Mouse (Mus musculus) frontal cortex, adult 2 months (tissue): ENCODE results near the gene Edem3. TPM values are rescaled to one million over a fixed set of nuclear protein-coding genes. Genes with fewer than 3 reads are reported as not detected.
"Not testable (repeated sequence)": the region's sequence is repeated elsewhere in the genome, so short reads cannot be mapped to it uniquely, and the experiment has no call there.

ENCODE experiments used
- DNase-seq, 2 experiments: peaks; one replicate each; pipeline ENCODE4 v3.0.0; 2022; ENCODE audit warnings: low spot score in 1 of 2; ENCODE audit errors: extremely low spot score in 1 of 2
- polyA plus RNA-seq: library from polyadenylated mRNA; depleted of rRNA; stranded (reverse); fragments of >200 nt; gene quantifications from 2 replicates; pipeline ENCODE4 v1.2.3, GENCODE M21; 2012

The Edem3 gene
- polyA plus RNA-seq, 1 experiment = 20.2 TPM

DNA sequence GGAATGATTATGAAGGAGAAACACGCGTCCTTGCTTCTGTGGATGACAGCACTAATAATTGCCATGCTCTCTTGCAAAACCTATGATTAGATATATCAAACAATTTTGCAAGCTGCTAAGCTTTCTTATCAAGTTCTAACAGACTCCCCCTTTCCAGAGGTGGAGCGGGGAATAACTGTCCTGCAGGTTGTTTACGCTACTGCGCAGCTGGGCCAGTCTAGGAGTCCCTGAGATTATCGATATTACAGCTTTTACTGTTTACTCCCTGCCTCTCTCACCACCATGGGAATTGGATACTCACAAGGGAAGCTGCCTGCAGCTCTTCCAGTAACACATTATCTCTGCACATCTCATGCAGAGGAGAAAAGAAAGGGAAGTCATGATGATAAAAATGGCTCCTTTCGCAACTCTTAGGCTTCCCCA, 14.0 kb upstream of the Edem3 start:
- no peak for DNase-seq

DNA sequence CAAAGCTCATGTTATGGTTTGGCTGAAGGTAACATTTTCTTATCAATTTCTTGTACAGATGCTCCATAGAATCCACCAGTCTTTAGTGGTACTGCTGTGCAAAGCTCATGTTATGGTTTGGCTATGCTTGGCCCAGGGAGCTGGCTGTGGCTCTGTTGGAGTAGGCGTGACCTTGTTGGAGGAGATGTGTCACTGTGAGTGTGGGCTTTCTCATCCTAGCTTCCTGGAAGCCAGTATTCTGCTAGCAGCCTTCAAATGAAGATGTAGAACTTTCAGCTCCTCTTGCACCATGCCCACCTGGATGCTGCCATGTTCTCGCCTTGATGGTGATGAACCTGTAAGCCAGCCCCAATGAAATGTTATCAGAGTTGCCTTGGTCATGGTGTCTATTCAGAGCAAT, 5.3 kb upstream of the Edem3 start:
- not testable (repeated sequence) for DNase-seq

DNA sequence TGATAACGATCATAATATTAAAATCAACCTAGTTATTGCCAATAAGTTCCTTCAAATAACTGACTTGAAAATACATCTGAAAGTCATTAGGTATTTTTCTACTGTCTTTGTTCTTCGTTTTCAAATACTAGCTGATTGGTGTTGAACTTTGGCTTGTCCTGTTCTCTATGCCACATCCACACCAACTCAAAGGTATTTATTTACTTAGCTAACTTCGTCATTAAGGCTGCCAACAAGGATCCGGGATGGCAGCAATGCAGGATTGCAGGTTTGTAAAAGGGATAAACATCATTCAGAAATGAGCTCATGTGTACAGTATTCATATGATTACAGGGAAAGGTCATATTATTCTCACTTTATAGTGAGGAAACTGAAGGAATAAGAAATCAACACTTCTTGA, 2.2 kb upstream of the Edem3 start:
- DNase-seq = no peak

DNA sequence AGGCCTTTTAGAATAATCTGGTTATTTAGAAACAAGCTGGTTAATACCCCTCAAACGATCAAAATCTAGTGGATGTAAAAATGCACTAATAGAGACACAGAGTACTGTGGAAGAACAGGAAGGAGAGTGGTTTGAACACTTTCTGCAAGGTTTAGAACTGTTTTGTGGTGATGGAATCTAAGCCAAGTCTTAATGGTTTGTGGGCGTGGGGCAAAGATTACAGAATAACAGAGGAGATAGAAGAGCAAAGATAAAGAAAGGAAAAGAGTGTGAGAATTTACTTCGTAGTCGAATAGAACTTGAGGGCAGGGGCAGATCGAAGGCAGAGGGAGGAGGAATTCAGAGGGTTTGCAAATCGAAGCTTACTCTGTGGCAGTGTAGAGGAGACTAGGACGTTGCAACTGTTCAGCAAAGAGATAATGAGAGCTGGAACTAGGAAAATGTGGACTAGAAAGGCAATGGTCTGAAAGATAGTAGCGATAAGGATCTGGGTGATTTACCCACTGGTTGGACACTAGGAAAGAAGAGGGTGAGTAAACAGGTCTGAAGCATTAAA, 1.7 kb upstream of the Edem3 start:
- DNase-seq = no peak

DNA sequence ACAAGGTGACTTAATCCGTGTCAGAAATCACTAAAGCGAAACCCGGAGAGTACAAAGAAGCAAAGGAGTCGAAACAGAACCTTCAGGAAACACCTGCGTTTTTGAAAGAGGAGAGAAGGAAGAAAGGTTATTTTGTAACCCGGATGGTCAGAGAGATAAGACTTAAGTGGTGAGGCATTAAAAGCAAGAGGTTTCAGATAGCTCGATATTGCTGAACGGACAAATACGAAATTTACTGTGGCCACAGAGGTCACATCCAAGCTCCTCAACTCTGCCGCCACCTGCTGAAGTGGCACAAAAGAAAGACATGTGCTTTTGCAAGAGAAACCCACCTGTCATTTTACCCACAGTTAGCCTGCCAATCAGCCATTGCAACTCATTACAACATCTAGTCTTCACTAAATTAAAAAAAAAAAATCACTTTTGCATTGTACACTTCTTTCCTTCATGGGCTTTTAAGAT, 1.1 kb upstream of the Edem3 start:
- no peak for DNase-seq

DNA sequence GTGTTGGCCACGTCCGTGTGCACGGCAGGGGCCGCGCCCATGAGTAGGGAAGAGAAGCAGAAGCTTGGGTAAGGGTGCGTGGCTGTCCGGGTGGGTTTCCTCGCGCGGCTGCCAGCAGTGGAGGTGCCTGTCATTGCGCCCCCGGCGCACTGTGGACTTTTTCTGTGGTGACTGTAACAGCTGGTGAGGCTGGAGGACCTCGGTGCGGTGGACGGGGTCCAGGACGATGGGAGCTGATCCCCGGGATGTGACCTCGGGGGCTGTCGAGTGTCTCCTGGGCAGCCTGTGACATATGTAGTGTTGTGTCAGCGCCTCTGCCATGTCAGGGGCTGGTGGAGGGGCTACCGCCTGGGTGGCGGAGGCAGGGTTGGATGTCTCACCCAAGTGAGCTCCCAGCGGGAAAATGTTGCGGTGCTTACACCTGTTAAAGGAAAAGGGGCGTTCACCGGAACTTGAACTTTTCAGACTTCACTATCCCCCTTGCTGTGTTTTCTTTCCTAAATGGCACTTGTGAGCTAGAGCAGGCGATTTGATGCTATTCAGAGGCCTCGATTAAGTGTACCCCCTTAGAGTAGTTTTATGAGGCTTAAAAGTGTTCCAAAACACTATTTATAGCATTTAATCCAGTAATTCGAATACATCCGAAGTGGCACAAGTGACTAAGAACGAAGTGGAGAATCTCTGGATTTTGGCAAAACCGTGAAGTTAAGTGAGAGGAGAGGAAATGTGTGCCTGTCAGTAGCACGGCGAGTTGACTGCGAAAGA, 671 bp downstream of the Edem3 start:
- peak; percentile 20 to 31 for DNase-seq

DNA sequence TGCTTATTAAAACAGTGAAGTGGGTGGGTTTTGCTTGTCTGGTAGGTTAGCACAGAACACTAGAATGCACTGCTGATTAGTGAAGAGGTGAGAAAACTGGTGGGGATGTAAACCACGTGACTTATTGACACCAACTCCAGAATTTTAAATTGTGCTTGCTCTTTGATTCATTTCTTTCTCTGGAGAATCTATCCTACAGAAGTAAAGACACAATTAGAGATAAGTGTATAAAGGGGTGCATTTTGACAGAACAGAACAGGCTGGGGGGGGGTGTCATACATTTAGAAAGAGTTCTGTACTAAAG, 1.2 kb downstream of the Edem3 start:
- DNase-seq = no peak

DNA sequence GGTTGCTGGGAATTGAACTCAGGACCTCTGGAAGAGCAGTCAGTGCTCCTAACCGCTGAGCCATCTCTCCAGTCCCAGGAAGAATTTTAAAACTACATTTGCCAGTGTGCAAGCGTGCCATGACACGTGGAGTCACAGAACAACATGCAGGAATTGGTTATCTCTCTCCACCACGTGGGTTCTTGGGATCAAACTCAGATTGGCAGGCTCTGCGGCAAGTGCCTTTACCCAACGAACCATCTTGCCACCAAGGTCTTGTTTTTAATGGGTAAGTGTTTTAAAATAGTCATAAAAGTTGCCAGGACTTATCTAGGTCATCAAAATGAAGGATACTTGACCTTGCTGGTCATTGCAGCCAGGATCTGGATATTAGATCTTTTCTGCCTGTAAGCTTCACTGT, 3.1 kb downstream of the Edem3 start:
- no peak for DNase-seq

DNA sequence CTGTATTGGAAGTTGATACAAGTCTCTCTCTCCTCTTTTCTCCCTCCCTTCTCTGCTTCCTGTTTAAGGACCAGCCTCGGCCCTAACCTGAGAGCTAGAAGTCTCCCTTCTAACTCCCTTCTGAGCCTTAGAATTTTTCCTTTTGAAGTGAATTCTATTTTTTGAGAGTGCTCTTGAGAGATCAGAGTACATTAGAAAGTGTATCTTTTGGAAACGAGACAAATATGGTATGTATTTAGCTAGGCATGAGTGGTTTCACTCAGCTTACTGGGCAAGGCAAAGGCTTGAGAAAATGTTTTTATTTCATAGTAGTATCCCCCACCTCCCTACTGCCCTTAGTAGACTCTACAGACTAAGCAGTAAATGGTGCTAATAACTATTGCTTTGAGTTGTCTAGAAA, 3.8 kb downstream of the Edem3 start:
- no peak for DNase-seq

DNA sequence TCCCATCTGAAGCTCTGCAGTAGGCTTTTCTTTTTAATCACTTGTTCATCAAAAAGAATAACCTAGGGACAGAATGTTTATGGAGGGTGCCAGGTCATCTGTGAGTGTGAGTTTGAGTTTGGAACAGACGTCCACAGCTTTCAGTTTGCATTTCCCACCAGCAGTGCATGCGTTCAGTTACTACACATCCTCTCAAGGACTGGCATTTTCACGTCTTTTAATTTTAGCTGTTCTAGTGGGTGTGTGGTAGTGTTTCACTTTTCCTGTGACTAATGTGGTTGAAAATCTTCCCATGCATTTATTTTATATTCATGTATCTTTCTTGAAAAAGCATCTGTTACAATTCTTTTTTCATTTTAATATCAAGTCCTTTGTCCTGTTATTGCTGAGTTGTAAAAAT, 9.1 kb downstream of the Edem3 start:
- DNase-seq = peak in 1 of 2 experiments; percentile 55

DNA sequence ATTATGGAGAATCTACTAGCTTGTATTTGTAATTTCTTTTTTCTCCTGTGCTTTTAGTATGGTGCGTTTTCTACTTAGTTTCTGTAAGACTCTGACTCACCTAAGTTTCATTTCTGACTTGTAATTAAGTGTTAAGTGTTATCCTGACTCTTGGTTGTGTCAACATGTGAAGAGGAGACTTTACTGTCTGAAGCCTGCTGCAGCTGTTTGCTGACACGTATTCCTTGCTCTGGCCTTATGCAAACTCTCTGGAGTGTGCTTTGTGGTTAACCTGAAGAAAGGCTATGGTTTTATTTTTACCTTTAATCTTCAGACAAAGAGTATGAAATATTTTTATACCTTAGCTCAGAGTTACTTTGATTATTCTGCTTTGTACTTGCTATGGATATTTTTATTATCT, 11.0 kb downstream of the Edem3 start:
- no peak for DNase-seq

DNA sequence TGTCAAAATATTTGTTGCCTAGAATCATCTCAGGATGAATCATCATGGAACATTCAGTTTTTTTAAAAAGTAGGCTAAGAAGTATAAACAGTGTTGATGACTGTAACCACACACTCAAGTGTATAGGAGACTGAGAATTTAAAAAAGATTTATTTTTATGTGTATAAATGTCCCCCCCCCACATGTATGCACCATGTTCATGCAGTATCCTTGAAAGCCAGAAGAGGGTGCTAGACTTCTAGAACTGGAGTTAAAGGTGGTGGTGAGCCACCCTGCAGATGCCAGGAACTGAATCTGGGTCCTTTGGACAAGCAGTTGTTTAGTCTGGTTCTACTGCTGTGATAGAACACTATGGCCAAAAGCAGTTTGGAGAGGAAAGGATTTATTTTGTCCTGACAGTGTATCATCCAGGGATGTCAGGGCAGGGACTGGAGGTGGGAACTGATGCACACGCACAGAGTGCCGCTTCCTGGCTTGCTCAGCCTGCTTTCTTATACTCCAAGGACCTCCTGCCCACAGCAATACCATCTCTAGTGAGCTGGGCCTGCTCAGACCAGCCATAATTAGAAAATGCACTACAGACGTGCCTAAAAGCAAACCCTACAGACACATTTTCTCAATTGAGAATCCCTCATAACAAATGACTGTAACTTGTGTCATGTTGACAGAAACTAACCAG, 11.9 kb downstream of the Edem3 start:
- DNase-seq = no peak

DNA sequence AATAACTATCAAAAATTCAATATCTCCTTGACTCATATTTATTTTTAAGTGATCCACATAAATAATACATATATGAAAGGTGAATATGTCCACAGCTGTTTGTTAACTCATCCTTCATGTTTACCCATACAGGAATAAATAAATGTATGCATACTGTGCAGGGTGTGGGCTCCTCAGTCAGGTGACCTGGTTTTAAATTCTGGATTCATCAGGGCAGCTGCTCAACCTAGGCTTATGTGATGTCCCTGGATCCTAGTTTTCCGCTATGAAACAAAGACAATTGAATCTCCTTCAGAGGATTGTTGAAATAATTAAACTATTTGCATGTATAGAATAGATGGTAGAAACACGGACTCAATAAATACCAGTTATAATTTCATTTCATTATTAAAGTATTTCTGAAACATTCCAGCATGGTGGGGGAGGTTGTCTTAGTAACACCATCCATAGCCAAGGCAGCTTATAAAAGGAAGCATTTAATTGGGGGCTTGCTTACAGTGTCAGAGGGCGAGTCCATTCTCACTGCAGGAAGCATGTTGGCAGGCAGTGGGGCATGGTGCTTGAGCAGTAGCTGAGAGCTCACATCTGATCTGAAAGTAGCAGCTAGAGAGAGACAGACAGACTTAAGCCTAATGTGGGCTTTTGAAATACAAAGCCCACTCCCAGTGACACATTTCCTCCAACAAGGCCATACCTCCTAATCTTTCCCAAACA, 14.2 kb downstream of the Edem3 start:
- no peak for DNase-seq

DNA sequence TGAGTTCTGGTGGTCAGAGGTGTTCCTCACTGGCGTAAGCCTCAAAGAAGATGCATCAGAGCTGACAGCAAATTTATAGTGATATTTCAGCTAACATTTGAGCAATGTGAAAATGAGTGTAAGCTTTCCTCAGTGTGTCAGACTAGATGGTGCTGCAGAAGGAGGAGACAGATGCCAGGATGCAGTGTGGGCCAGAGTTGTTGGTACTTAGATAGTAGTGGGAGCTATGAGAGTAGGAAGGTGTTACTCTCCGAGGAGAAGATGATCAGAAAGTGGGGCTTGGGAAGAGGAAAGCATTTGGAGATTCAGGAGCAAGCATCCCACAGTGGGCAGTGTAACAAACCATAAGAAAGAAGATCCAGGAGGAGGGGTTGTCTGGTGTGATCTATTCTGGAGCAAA, 22.4 kb downstream of the Edem3 start:
- DNase-seq = peak; percentile 70 to 78

DNA sequence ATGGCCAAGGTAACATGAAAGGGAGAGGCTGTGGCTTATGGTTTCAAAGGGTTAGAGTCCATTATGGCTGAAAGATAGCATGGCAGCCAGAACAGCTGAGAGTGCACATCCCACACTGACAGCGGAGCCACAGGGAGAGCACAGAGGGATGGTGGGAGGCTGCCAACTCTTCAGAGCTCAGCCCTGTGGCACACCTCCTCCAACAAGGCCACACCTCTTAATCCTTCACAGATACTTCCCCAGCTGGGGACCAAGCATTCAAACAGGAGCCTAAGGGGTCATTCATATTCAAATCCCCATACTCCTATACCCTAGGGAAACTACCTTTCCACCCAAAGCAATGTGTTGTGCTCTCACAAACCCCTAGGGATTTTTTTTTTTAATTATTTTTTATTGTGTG, 23.4 kb downstream of the Edem3 start:
- no peak for DNase-seq

DNA sequence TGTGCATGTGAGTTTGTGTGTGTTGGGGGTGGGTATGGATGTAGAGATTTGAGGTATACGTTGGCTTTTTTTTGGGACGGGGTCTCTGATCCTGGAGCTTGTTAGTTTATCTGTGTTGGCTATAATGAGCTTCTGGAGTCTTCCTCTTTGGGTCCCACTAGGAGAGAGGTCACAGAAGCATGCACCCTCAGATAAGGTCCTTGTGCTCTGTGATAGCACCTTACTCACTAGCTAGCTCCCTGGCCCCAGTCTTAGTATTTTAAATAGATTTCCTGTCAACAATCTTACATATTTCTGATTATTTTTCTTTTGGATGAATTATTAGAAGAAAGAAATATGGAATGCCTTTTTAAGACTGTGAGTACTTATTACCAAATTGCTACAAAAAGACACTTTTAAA, 24.1 kb downstream of the Edem3 start:
- DNase-seq = no peak

DNA sequence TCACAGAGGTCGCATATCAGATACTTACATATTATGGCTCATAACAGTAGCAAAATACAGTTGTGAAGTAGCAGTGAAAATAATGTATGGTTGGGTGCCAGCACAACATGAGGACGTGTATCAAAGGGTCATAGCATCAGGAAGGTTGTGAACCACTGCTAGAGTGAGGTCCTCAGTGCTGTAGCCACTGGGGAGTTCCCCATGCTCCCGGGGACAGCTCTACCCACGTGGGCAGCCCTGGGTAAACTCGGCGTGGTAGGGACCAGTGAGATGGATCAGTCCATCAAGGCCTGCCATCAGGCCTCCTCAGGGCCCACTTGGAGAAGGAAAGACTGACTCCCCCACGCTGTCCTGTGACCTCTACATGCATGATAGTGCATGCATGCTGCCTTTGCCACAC, 26.3 kb downstream of the Edem3 start:
- DNase-seq = no peak

DNA sequence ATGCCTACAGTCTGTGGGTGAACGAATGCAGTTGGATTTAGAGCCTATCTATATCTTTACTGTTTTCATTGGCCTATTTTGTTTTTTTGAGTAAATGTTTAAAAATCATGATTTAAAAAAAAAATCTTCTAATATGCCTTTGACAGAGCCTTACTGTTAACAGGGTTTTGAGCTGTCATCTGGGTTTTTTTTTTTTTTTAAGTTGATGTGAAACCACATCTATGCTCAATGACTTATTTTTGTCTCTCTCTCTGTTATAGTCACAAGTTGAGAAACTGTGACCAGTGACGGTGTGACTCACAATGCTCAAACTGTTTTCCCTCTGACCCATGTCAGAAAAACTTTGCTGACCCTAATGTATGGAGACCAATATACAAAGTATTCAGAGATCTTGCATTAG, 28.2 kb downstream of the Edem3 start:
- DNase-seq = no peak

DNA sequence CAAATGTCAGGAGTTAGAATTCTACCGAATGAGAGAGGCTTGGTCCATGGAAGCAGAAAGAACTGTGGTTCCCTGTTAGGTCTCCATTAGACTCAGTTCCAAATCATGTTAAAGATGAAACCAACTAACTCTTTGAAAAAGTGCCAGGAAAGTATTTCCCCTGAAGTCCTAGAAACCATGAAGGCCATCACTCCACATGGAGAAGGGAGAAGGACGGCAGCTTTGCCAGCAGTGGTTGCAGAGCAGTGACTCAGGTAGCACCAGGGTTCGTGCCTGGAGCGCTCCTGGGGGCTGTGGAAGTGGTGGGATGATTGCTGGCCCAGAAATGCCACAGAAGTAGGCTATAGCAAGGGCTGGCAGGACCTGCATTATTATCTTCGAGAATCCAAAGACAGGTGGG, 31.2 kb downstream of the Edem3 start:
- peak in 1 of 2 experiments; percentile 12 for DNase-seq

DNA sequence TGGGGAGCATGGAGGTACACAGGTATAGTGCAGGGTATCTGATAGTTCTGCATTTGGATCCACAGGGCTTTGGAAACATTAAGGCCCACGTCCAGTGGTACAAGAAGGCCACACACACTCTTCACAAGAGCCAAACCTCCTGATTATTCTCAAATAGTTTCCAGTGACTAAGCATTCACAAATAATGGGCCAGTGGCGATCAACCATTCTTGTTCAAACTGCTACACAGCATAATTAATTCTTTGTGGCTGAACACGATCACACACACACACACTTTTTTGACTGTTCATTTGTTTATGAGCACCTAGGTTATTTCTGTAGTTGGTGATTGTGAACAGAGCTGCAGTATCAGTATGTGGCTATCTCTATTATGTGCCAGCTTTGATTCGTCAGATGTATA, 34.0 kb downstream of the Edem3 start:
- DNase-seq = no peak

DNA sequence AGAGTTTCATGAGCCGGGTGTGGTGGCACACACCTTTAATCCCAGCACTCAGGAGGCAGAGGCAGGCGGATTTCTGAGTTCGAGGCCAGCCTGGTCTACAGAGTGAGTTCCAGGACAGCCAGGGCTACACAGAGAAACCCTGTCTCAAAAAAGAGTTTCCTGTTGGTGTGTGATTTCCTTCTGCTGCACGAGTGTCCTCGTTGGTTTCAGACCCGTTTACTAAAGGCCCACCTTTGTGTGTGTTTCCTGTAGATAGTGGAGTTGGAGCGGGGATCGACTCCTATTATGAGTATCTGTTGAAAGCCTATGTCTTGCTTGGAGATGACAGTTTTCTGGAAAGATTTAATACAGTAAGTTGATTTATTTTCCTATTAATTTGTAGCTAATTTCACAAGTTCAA, 36.9 kb downstream of the Edem3 start:
- not testable (repeated sequence) for DNase-seq
